Mouse (Mus musculus): Measurements from ENCODE around the gene Insc. TPM values are rescaled to one million over a fixed set of nuclear protein-coding genes. Genes with fewer than 3 reads are reported as not detected.
"Not testable (repeated sequence)": the region's sequence is repeated elsewhere in the genome, so short reads cannot be mapped to it uniquely, and the experiment has no call there.

Insc gene
- 1 to 10 TPM; 2.6 to 2.9 TPM for total RNA-seq (2021)
- long read RNA-seq, experiment 1, partial matches to known transcripts = 0 of 3 reads
- long read RNA-seq, experiment 1, other reads (novel, unspliced or antisense) = 1 of 3 reads
- long read RNA-seq, experiment 2, partial matches to known transcripts = 0 of 1 reads
- long read RNA-seq, experiment 2, other reads (novel, unspliced or antisense) = 0 of 1 reads

DNA sequence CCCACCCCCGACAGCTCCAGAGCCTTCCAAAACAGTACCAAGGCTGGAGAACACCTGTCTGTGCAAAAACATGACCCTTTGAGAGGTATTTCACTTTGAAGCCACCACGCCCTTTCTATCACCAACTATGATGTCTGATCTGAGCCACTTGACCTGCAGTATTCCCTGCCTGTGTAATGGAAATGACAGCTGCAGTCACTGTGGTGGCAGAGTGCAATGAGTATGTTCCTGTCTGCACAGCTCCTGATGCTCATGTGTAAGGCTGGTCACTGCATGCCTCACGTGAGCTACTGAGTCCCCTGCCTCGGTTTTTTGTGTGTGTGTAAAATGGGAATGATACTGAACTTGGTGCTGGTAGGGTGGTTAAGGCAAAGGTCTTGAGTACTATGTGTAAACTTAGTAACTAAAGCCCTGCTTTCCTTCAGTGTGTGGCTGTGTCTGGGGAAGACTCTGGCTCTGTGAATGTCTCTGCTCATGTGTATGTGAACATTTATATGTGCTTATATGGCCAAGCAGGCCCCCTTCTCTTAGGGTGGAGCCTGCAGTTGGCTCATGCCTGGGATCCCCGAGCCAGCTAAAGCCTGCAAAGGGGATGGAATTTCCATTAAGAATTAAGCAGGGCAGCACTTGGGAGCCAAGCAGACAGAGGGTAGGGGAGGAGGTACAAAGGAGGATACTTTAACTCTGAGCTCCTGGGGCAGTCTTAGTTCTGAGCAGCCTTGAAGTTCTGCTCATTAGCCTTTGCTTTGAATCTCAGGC is at the start of gene Insc:
Insc (plus strand) TSS at position 673 of the 759 bp plus-strand sequence.
- no peak for DNase-seq (ENCODE audit: low spot score in 2 of 2)

GRCm38 (mm10) chr7:114700871-114701270 is 42.6 kb upstream of the Insc start:
- DNase-seq (ENCODE audit: low spot score in 2 of 2) = no peak

GRCm38 (mm10) chr7:114706716-114707115 is 36.8 kb upstream of the Insc start:
- DNase-seq (ENCODE audit: low spot score in 2 of 2) = no peak

GRCm38 (mm10) chr7:114707398-114707797 is 36.1 kb upstream of the Insc start:
- DNase-seq (ENCODE audit: low spot score in 2 of 2) = no peak

DNA sequence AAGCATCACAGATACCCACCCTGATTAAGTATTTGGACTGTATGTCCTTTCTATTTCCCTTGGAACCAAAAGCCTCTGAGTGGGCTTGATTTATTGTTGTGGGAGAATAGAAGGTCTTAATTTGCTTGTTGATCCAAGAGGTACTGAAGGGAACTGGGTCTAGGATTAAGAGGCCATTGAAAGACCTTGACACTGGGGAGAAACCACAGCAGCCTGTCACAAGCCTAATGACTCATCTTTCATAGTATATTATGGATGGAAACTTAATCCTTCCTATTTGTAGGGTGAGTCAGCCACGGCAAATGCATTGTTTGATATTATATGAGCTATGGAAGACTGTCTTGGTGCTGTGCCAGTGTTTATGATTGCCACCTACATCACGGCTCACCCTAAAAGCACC is 33.1 kb upstream of the Insc start:
- no peak for DNase-seq (ENCODE audit: low spot score in 2 of 2)

DNA sequence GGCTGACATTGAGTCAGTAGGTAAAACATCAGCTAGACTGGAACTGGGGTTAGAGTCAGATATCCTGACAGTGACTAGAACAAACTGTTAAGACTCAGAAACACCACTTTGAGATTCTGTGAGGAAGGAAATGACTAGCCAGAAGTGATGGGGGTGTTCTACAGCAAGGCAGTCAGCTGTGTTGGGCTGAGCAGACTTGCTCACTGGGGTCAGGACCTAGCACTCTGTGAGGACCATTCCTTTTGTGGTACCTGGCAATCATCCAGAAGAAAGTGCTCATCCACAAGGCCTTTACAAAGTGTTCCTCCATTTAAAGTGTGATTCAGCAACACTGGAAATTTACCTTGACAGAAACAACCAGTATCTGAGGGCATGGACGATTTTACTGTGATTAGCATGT is 31.0 kb upstream of the Insc start:
- DNase-seq (ENCODE audit: low spot score in 2 of 2) = no peak

GRCm38 (mm10) chr7:114718300-114718699 is 25.2 kb upstream of the Insc start, which contains the start of gene Calcb:
TSS of gene Calcb (plus strand) at chr7:114718643.
- DNase-seq (ENCODE audit: low spot score in 2 of 2) = no peak

DNA sequence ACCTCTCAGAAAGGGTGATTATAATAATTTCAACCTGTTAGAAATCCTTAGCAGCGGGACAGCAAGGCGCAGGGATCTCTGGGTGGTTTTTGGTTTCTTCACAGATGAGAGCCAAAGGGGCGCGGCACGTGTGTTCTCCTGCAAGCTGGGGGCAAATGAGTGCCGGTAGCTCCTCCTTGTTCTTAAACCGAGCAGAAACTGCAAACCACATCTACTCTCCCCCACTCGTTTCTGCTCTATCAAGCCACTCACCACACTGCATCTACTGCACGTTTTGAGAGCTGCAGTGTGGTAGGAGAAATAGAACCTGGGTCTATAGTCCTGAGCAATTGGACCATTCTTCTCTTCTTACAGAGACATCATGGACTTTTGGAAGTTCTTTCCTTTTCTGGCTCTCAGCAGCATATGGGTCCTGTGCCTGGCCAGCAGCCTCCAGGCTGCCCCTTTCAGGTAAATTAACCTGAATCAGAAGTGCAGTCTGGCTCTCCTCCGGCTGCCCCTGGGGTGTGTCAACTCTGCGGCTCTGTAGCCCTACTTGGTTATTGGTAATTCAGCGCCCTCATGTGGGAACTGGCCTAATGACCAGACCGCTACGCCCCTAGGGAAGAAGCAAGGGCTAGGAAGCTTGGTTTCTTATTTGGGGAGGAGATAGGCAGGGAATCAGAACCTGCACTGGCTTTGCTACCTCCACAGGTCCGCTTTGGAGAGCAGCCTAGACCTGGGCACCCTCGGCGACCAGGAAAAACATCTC is 23.9 kb upstream of the Insc start:
- DNase-seq (ENCODE audit: low spot score in 2 of 2) = no peak

GRCm38 (mm10) chr7:114729696-114730095 is 13.8 kb upstream of the Insc start:
- not testable (repeated sequence) for DNase-seq (ENCODE audit: low spot score in 2 of 2)

DNA sequence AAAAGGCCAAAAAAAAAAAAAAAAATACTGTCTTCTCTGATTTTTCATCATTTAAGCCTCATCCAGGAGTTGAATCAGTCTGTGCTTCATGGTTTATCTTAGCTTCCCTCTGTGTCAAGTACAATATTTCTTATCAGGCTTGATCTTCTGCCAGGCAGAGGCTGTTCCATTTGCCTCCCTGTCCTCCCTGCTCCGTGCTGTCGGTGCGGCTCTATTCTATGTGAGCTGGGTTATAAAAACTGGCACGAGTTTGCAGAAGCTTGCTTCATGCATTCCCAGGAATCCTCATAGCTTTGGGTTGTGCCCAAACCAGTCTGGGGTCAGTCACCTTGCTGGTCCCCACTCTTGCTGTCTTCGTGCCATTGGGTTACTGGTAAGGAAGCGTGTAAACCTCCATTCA is 12.3 kb upstream of the Insc start:
- no peak for DNase-seq (ENCODE audit: low spot score in 2 of 2)

DNA sequence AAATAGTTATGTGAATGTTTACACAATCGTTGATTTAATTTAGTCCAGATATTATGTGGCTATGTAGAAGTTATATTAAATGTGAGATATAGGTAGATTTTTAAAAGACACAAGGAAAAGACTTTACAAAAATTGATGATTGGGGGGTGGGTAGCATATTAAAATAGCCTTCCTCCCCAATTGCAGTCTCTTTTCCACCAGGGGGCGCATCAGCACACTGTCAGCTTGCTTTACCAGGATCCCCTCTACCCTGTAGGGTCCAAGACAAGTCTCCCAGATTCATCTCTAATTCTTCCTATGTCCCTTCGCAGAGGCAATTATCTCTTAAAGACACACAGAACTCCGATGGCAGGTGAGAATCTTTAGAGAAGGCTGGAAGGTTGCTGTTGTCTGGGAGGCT is 11.8 kb upstream of the Insc start:
- DNase-seq (ENCODE audit: low spot score in 2 of 2) = not testable (repeated sequence)

GRCm38 (mm10) chr7:114736256-114736655 is 7.2 kb upstream of the Insc start:
- no peak for DNase-seq (ENCODE audit: low spot score in 2 of 2)

GRCm38 (mm10) chr7:114738166-114738565 is 5.3 kb upstream of the Insc start:
- DNase-seq (ENCODE audit: low spot score in 2 of 2) = no peak

- DNase-seq (ENCODE audit: low spot score in 2 of 2) = peak in 1 of 2 experiments; percentile 19
Observed at GRCm38 (mm10) chr7:114740360-114741165, 2.9 kb upstream of the Insc start.

DNA sequence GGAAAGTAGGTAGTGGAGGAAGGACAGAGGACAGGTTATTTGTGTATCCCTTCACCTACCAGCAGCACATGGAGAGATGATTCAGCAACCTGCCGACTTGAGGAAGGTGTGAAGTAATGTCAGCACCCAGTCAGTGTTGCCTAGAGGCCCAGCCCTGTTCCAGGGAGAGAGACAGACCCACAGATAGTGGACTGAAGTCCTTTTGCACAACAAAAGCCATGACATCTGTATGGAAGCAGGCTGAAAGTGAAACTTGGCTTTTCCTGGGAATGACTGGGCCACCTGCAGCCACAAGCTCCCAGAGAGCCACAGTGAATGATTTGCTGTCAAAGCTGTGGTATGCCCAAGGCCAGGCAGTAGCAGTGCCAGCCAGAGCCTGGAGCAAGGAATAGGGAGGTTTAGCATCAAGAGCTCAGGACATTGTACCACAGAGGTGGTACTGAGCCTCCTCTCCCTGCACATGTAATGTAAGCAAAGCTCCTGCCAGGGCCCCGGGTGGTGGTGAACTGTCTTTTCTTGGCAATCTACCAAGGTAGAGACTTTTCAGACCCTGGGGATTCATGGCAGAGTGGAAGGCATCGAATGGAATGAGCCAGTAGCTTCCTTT is 1.2 kb downstream of the Insc start:
- DNase-seq (ENCODE audit: low spot score in 2 of 2) = no peak

DNA sequence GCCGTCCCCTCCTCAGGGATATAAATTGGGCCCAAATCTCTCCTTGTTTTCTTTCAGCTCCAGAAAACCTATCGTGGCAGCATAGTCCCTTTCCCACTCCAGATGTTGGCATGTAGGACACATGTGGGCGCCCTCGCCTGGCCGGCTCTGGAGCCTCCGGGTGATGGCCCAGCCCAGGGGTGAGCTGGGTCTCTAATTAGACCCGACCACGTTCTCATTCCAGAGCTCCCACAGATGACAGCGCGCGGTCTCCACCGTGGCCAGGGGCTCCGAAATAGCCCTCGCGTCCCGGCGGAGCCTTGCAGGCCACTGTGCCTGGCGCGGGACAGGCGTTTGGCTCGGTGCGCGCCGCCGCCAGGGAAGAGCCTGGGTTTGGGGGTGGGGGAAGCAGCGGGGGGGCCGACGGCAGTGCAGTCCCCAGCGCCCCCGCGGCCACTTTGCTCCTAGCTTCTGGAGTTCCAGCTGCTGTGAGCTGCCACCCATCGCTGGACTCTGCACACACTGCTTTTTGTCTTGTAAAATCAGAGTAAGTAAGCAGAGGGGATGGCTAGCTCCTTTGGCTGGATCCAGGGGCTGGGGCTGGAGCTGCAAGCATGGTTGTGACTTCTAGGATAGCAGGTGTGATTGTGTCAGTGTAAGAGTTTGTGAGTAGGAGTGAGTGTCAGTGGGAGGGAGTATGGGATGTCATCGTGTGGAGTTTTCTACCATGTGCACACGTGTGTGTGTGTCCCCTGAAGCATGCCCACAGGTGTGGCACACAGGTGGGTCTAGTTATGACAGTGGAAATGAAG is 2.2 kb downstream of the Insc start:
- DNase-seq (ENCODE audit: low spot score in 2 of 2) = peak; percentile 13 to 16

- DNase-seq (ENCODE audit: low spot score in 2 of 2) = peak; percentile 12 to 15
Observed at GRCm38 (mm10) chr7:114747596-114747995, 4.1 kb downstream of the Insc start.

DNA sequence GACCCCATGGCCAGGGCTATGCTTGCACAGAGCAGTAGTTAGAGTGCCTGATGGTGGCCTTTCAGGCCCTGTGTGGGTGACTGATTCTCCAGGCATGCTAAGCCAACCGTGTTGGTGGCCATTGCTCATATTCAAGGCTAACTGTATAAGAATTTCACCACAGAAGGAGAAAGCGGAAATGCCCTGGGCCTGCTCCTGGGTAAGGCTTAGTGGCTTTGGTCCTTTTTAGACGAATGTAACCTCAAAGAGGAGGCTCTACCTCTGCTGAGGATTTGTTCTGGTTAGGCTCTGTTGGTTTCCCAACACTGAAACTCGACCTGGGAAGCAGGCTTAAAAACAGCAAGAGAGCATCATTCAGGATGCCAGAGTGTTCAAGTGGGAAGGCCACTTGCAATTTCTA is 4.7 kb downstream of the Insc start:
- no peak for DNase-seq (ENCODE audit: low spot score in 2 of 2)

DNA sequence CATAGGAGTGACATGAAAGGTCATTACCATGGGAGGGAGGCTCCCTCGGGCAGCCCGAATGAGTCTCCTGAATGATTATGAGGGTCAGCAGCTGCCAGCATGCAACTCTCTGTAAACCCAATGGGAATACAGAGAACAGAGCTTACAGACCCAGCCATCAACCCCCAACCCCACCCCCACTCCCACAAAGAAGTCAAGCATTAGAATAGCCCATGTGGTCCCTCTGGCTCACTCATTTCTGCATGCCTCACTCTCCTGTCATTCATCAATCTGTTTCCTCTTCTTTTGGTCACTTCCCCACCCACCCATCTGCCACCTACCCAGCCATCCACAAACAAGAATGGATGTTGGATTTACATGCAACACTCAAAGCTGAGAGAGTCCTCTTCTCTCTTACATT is 10.0 kb downstream of the Insc start:
- DNase-seq (ENCODE audit: low spot score in 2 of 2) = no peak

- DNase-seq (ENCODE audit: low spot score in 2 of 2) = no peak
Observed at GRCm38 (mm10) chr7:114754196-114754595, 10.7 kb downstream of the Insc start.
